Mouse (Mus musculus) hindbrain, postnatal 0 days (tissue): ENCODE results near the gene Gbgt1. TPM values are rescaled to one million over a fixed set of nuclear protein-coding genes. Genes with fewer than 3 reads are reported as not detected.
A peak's percentile ranks its signal among the peaks of the same experiment; 100 is the strongest.
"Not testable (repeated sequence)": the region's sequence is repeated elsewhere in the genome, so short reads cannot be mapped to it uniquely, and the experiment has no call there.

Experiments used
- ATAC-seq: fragments of 200-750 bp; cut with Nextera tagmentation; 2 replicates; pipeline ENCODE4 v1.8.0; 2017; ENCODE audit warnings: mild to moderate bottlenecking, moderate TSS enrichment, moderate library complexity
- DNase-seq: peaks from one replicate; pipeline ENCODE4 v3.0.0-alpha.2; 2015; ENCODE audit warnings: low spot score
- H3K27ac ChIP-seq: fragments of 300-500 bp; sonication (generic); 2 replicates; pipeline ENCODE4 v1.5.1; 2014; ENCODE audit warnings: mild to moderate bottlenecking
- H3K27me3 ChIP-seq: fragments of 300-500 bp; sonication (generic); 2 replicates; pipeline ENCODE4 v1.6.1; 2014; ENCODE audit warnings: low read length, mixed read lengths; ENCODE audit not compliant: insufficient read depth
- H3K36me3 ChIP-seq: fragments of 300-500 bp; sonication (generic); 2 replicates; pipeline ENCODE4 v1.6.1; 2014; ENCODE audit warnings: low read length, mixed read lengths; ENCODE audit not compliant: insufficient read depth
- H3K4me1 ChIP-seq: fragments of 300-500 bp; sonication (generic); 2 replicates; pipeline ENCODE4 v1.6.1; 2014; ENCODE audit warnings: antibody characterized with exemption, low read length, mixed read lengths; ENCODE audit not compliant: insufficient read depth
- H3K4me2 ChIP-seq: fragments of 300-500 bp; sonication (generic); 2 replicates; pipeline ENCODE4 v1.6.1; 2014; ENCODE audit warnings: low read depth, mild to moderate bottlenecking, low read length, moderate library complexity, mixed read lengths
- H3K4me3 ChIP-seq: fragments of 300-500 bp; sonication (generic); 2 replicates; pipeline ENCODE4 v1.5.1; 2014; ENCODE audit warnings: low read length
- H3K9ac ChIP-seq: fragments of 300-500 bp; sonication (generic); replicated peaks from 2 replicates; pipeline ENCODE4 v1.6.1; 2014; ENCODE audit warnings: mild to moderate bottlenecking, low read length, moderate library complexity, mixed read lengths
- H3K9me3 ChIP-seq: fragments of 300-500 bp; sonication (generic); 2 replicates; pipeline ENCODE4 v1.6.1; 2016; ENCODE audit warnings: low read length, mixed read lengths
- CTCF ChIP-seq: IDR thresholded peaks from 2 replicates; pipeline ENCODE4 v1.5.1; 2016; ENCODE audit warnings: antibody characterized with exemption, control low read depth, low read depth
- WGBS: fragments of 180-500 bp; shearing (Covaris S2); extraction: QIAGEN DNeasy Blood & Tissue Kit; methylation state at CpG from one replicate; pipeline ENCODE4 v1.1.7; 2014; 5-methylcytosine and 5-hydroxymethylcytosine counted together
- polyA plus RNA-seq: library from polyadenylated mRNA; unstranded; fragments of >200 nt; fragmentation: Nextera tagmentation; extraction: Ambion mirVana; gene quantifications from 2 replicates; pipeline ENCODE4 v1.2.1, GENCODE M21; 2015
- total RNA-seq: library from RNA; depleted of rRNA; stranded (reverse); fragments of >200 nt; gene quantifications from 2 replicates; pipeline ENCODE4 v1.2.3, GENCODE M21; 2014

Gbgt1 gene
- total and polyA plus RNA-seq, 2 experiments from 2014 or later: 1.7 to 3.7 TPM

DNA sequence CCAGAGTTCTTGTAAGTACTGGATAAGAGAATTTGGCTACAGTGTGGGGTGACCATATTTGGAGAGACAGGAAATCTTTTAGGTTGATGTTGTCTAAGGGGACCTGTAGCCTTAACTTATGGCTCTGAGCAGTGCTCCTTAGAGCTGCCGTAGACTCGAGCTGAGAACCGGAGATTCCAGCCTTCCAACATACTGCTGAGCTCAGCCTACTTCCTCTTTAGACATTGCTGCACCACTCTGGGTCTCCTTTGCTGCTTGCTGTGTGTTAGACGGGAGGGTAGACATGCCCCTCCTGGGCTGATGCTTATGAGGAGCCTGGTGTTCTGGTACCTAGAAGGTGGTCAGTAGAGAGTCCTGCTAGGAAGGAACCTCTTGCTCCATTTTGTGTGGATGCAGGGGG is 1.7 kb downstream of the Gbgt1 start:
- ATAC-seq (no peak), DNase-seq (no peak)
- Histone ChIP-seq H3K9me3 (no peaks in the 10 kb centered on the region), H3K27me3 (no peaks in the 10 kb centered on the region), H3K4me3 (no peak overlapping the region), H3K4me1 (no peaks in the 10 kb centered on the region), H3K9ac (no peak overlapping the region), H3K4me2 (no peak overlapping the region), H3K27ac (no peak overlapping the region), H3K36me3 (no peaks in the 10 kb centered on the region)
- 83% methylated on average over 4 of the region's 4 CpGs for WGBS
- TF ChIP-seq CTCF: no peak

DNA sequence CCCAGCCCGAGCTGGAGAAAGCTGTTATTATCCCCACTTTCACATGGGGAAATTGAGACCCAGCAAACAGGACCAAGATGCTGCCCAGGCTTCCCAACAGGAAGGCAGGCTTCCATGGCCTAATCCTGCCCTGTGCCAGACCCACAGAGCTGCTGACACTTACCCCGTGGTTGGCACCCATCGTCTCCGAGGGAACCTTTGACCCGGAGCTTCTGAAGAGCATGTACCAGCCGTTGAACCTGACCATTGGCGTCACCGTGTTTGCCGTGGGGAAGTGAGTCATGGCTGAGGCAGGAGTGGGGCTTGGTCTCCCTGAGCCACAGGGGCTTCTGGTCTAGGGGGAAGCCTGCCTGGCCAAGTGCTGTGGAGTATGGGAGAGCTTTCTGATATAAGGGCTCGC is 6.3 kb downstream of the Gbgt1 start:
- H3K27ac ChIP-seq: no peak overlapping the region
- ATAC-seq: no peak
- DNase-seq: no peak

DNA sequence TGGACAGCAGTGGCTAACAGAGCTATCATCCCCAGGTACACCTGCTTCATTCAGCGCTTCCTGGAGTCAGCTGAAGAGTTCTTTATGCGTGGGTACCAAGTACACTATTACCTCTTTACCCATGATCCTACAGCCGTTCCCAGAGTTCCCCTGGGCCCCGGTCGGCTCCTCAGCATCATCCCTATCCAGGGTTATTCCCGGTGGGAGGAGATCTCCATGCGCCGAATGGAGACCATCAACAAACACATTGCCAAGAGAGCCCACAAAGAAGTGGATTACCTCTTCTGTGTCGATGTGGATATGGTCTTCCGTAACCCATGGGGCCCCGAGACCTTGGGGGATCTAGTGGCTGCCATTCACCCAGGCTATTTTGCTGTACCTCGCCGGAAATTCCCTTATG is 8.0 kb downstream of the Gbgt1 start:
- DNase-seq (no peak), ATAC-seq (no peak)
- Histone ChIP-seq H3K4me2 (no peak overlapping the region), H3K4me1 (no peaks in the 10 kb centered on the region), H3K27me3 (no peaks in the 10 kb centered on the region), H3K36me3 (no peaks in the 10 kb centered on the region), H3K4me3 (no peak overlapping the region), H3K9me3 (no peaks in the 10 kb centered on the region), H3K9ac (no peak overlapping the region), H3K27ac (no peak overlapping the region)
- 88% methylated on average over 13 of the region's 13 CpGs for WGBS
- no peak for TF ChIP-seq CTCF

More for the DNA sequence above, 6.3 kb downstream of the Gbgt1 start:
- Histone ChIP-seq H3K4me3 (no peak overlapping the region), H3K9ac (no peak overlapping the region), H3K9me3 (no peaks in the 10 kb centered on the region), H3K36me3 (no peaks in the 10 kb centered on the region), H3K27me3 (no peaks in the 10 kb centered on the region), H3K4me2 (no peak overlapping the region), H3K4me1 (no peaks in the 10 kb centered on the region)
- no peak for TF ChIP-seq CTCF
- 81% methylated on average over 10 of the region's 10 CpGs for WGBS

DNA sequence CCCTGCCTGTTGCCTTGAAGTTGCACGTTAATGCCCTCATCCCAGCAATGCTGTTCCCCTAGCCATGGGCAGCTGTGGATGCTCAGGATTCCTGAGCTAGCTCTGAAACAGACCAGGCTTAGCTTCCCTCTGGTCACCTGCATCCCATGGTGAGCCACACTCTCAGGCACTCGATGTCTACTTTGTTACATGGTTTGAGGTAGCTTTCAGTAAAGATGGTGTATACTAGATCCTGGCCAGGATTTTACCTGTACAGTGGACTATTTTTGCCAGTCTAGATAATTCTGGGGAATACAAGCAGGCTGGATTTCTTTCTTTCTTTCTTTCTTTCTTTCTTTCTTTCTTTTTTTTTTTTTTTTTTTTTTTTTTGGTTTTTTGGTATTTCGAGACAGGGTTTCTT is 9.1 kb downstream of the Gbgt1 start, which contains the start of gene Gm10134:
Gene Gm10134 (plus strand): TSS at position 301 of the 400 bp plus-strand sequence.
- Histone ChIP-seq H3K36me3 (no peaks in the 10 kb centered on the region), H3K9ac (no peak within 1 kb of the TSS), H3K4me1 (no peaks in the 10 kb centered on the region), H3K27me3 (no peaks in the 10 kb centered on the region), H3K4me2 (no peak within 1 kb of the TSS), H3K4me3 (no peak within 1 kb of the TSS), H3K9me3 (no peaks in the 10 kb centered on the region), H3K27ac (no peak within 1 kb of the TSS)
- DNase-seq (no peak), ATAC-seq (no peak)
- TF ChIP-seq CTCF: no peak
- 87% methylated on average over 3 of the region's 3 CpGs for WGBS

DNA sequence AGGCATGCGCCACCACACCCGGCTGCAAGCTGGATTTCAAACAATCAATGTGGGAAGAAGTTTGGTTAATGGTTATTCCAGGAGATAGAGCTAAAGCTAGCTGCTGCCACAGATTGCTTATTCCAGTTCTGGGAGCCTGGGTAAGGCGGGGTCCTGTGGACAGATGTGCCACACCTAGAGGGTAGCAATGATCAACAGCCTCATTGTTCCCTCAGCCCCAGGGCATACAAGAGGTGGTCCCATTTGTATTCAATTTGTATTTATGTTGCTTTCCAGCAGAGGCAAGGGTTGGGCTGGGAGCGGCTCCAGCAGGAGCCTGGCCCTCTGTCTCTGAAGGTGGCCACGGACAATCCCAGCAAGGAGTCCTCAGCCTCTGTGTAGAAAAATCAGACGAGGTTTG is 9.6 kb downstream of the Gbgt1 start:
- TF ChIP-seq CTCF: no peak
- no peaks in the 10 kb centered on the region for H3K36me3 ChIP-seq
- no peaks in the 10 kb centered on the region for H3K4me1 ChIP-seq
- H3K9ac ChIP-seq: no peak overlapping the region
- H3K27ac ChIP-seq: no peak overlapping the region
- no peak overlapping the region for H3K4me3 ChIP-seq
- H3K27me3 ChIP-seq: no peaks in the 10 kb centered on the region
- WGBS: 83% methylated on average over 6 of the region's 6 CpGs
- no peaks in the 10 kb centered on the region for H3K9me3 ChIP-seq
- DNase-seq: no peak
- no peak overlapping the region for H3K4me2 ChIP-seq
- ATAC-seq: no peak

DNA sequence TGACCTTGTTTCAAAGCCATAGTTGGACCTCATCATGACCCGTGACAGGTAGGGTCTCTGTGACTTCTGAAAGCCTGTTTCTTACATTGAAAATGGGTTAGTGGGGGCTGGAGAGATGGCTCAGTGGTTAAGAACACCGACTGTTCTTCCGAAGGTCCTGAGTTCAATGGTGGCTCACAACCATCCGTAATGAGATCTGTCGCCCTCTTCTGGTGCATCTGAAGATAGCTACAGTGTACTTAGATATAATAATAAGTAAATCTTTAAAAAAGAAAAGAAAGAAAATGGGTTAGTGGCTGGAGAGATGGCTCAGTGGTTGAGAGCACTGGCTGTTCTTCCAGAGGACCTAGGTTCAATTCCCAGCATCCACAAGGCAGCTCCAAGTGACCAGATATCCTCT is 14.9 kb downstream of the Gbgt1 start:
- not testable (repeated sequence) for H3K4me3 ChIP-seq, H3K9ac ChIP-seq, H3K4me2 ChIP-seq, H3K9me3 ChIP-seq, ATAC-seq, DNase-seq, H3K27ac ChIP-seq, H3K36me3 ChIP-seq, H3K27me3 ChIP-seq
- 52% methylated on average over 5 of the region's 5 CpGs for WGBS
- peaks cover 20% of the 10 kb centered on the region; the same call in 1 of the 2 replicates for H3K4me1 ChIP-seq
- peak; percentile 49 for TF ChIP-seq CTCF

DNA sequence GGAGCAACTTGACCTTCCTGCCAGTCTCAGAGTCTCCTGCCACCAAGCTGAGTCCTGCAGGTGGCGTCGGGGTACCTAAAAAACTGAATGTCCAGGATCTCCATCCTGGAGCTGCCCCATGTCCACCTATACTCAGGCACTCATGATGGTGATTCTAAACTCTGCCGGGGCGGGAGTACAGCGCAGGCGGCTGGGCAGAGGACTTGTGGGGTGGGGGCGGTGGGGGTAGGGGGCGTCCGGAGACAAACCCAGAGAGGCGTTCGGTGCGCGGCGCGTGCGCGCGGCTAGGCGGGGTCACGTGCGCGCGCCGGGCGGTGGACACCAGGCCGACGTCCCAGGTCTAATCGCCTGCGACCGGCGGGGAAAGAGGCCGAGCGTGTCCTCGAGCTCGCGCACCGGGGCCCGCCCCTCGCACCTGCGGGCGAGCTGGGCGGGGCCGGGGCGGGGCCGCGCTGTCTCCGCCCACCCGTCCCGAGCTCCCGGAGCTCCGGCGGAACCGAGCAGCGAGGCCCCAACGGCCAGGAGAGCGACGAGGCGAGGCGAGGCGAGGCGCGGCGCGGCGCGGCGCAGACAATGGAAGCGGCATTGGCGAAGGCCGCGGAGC is 16.2 kb downstream of the Gbgt1 start, which contains the start of gene Ralgds:
Gene Ralgds (plus strand): TSS at position 328 of the 604 bp plus-strand sequence.
- peak within 1 kb of the TSS; percentile 96 for H3K9ac ChIP-seq
- H3K4me2 ChIP-seq: peak within 1 kb of the TSS; percentile 91
- H3K36me3 ChIP-seq: no peaks in the 10 kb centered on the region
- no peaks in the 10 kb centered on the region for H3K9me3 ChIP-seq
- WGBS: under 1% methylated on average over 55 of the region's 71 CpGs
- H3K27ac ChIP-seq: peak within 1 kb of the TSS; percentile 91
- H3K4me1 ChIP-seq: peaks cover 29% of the 10 kb centered on the region
- peak; percentile 58 for TF ChIP-seq CTCF
- peak within 1 kb of the TSS; percentile 79 for H3K4me3 ChIP-seq
- DNase-seq: peak; percentile 82
- ATAC-seq: peak; percentile 69
- H3K27me3 ChIP-seq: no peaks in the 10 kb centered on the region
